Mouse (Mus musculus): ENCODE data around the gene Plscr3. TPM values are rescaled to one million over a fixed set of nuclear protein-coding genes. Genes with fewer than 3 reads are reported as not detected.

The Plscr3 gene
- polyA plus RNA-seq, 1 experiment from 2014 or later, result 117 TPM

GRCm38 (mm10) chr11:69806378-69806777 is 39.8 kb upstream of the Plscr3 start:
- 77% methylated on average over 4 of the region's 4 CpGs for WGBS
- Histone ChIP-seq H3K27ac (no peak overlapping the region), H3K4me3 (no peak overlapping the region), H3K4me1 (peaks cover 37% of the 10 kb centered on the region), H3K36me3 (no peaks in the 10 kb centered on the region), H3K9me3 (replicated peaks) (no peaks in the 10 kb centered on the region), H3K27me3 (ENCODE audit: low read depth, poor library complexity, severe bottlenecking) (peaks cover 68% of the 10 kb centered on the region)
- no peak for DNase-seq (ENCODE audit: low spot score)

GRCm38 (mm10) chr11:69807641-69808040 is 38.5 kb upstream of the Plscr3 start:
- Histone ChIP-seq H3K4me1 (peaks cover 25% of the 10 kb centered on the region), H3K9me3 (replicated peaks) (no peaks in the 10 kb centered on the region), H3K4me3 (no peak overlapping the region), H3K27me3 (ENCODE audit: low read depth, poor library complexity, severe bottlenecking) (peaks cover 55% of the 10 kb centered on the region), H3K36me3 (no peaks in the 10 kb centered on the region), H3K27ac (no peak overlapping the region)
- no peak for DNase-seq (ENCODE audit: low spot score)
- 84% methylated on average over 2 of the region's 2 CpGs for WGBS

- Histone ChIP-seq H3K36me3 (no peaks in the 10 kb centered on the region), H3K9me3 (replicated peaks) (no peaks in the 10 kb centered on the region), H3K27ac (no peak overlapping the region), H3K4me3 (no peak overlapping the region), H3K27me3 (ENCODE audit: low read depth, poor library complexity, severe bottlenecking) (peaks cover 29% of the 10 kb centered on the region), H3K4me1 (no peaks in the 10 kb centered on the region)
- DNase-seq (ENCODE audit: low spot score), result no peak
These were observed 35.9 kb upstream of the Plscr3 start for GRCm38 (mm10) chr11:69810280-69810679.

- no peaks in the 10 kb centered on the region for H3K36me3 ChIP-seq
- H3K4me3 ChIP-seq, result no peak within 1 kb of the TSS
- no peaks in the 10 kb centered on the region for H3K27me3 ChIP-seq (ENCODE audit: low read depth, poor library complexity, severe bottlenecking)
- no peak within 1 kb of the TSS for H3K27ac ChIP-seq
- no peaks in the 10 kb centered on the region for H3K4me1 ChIP-seq
- DNase-seq (ENCODE audit: low spot score), result no peak
- H3K9me3 ChIP-seq (replicated peaks), result no peaks in the 10 kb centered on the region
- WGBS, result 57% methylated on average over 10 of the region's 10 CpGs
These were observed 31.0 kb upstream of the Plscr3 start, which contains the start of gene Gm39566 for GRCm38 (mm10) chr11:69815155-69815554. Gene Gm39566, minus strand, starts transcription at chr11:69815298.

- WGBS, result 95% methylated on average over 12 of the region's 12 CpGs
- H3K36me3 ChIP-seq, result no peaks in the 10 kb centered on the region
- H3K4me1 ChIP-seq, result no peaks in the 10 kb centered on the region
- no peaks in the 10 kb centered on the region for H3K27me3 ChIP-seq (ENCODE audit: low read depth, poor library complexity, severe bottlenecking)
- H3K4me3 ChIP-seq, result no peak overlapping the region
- H3K27ac ChIP-seq, result no peak overlapping the region
- H3K9me3 ChIP-seq (replicated peaks), result no peaks in the 10 kb centered on the region
- DNase-seq (ENCODE audit: low spot score), result no peak
These were observed 29.7 kb upstream of the Plscr3 start for GRCm38 (mm10) chr11:69816520-69816919.

- Histone ChIP-seq H3K4me1 (no peaks in the 10 kb centered on the region), H3K27ac (no peak within 1 kb of the TSS), H3K27me3 (ENCODE audit: low read depth, poor library complexity, severe bottlenecking) (no peaks in the 10 kb centered on the region), H3K36me3 (no peaks in the 10 kb centered on the region), H3K4me3 (no peak within 1 kb of the TSS), H3K9me3 (replicated peaks) (no peaks in the 10 kb centered on the region)
- 89% methylated on average over 2 of the region's 2 CpGs for WGBS
- DNase-seq (ENCODE audit: low spot score), result no peak
These were observed 27.8 kb upstream of the Plscr3 start, which contains the start of gene Spem2 for GRCm38 (mm10) chr11:69818365-69818764. Gene Spem2, minus strand, starts transcription at chr11:69818465.

- H3K27ac ChIP-seq, result no peak overlapping the region
- DNase-seq (ENCODE audit: low spot score), result no peak
- WGBS, result 89% methylated on average over 8 of the region's 8 CpGs
- no peaks in the 10 kb centered on the region for H3K36me3 ChIP-seq
- H3K4me3 ChIP-seq, result no peak overlapping the region
- no peaks in the 10 kb centered on the region for H3K27me3 ChIP-seq (ENCODE audit: low read depth, poor library complexity, severe bottlenecking)
- H3K9me3 ChIP-seq (replicated peaks), result no peaks in the 10 kb centered on the region
- peaks cover 4% of the 10 kb centered on the region; the same call in 1 of the 2 replicates for H3K4me1 ChIP-seq
These were observed 27.3 kb upstream of the Plscr3 start for GRCm38 (mm10) chr11:69818871-69819270.

GRCm38 (mm10) chr11:69822080-69822479 is 24.1 kb upstream of the Plscr3 start, which contains the start of gene Spem1:
Gene Spem1, minus strand, starts transcription at chr11:69822180.
- Histone ChIP-seq H3K36me3 (peaks cover 24% of the 10 kb centered on the region), H3K27ac (no peak within 1 kb of the TSS), H3K27me3 (ENCODE audit: low read depth, poor library complexity, severe bottlenecking) (no peaks in the 10 kb centered on the region), H3K4me3 (no peak within 1 kb of the TSS), H3K9me3 (replicated peaks) (peaks cover 4% of the 10 kb centered on the region; the same call in 1 of the 2 replicates), H3K4me1 (peaks cover 9% of the 10 kb centered on the region)
- no peak for DNase-seq (ENCODE audit: low spot score)
- 85% methylated on average over 3 of the region's 3 CpGs for WGBS

GRCm38 (mm10) chr11:69823456-69823855 is 22.7 kb upstream of the Plscr3 start:
- 82% methylated on average over 2 of the region's 2 CpGs for WGBS
- H3K36me3 ChIP-seq, result peaks cover 38% of the 10 kb centered on the region
- H3K4me1 ChIP-seq, result peaks cover 12% of the 10 kb centered on the region
- no peak for DNase-seq (ENCODE audit: low spot score)
- H3K9me3 ChIP-seq (replicated peaks), result peaks cover 4% of the 10 kb centered on the region; the same call in 1 of the 2 replicates
- H3K4me3 ChIP-seq, result no peak overlapping the region
- no peak overlapping the region for H3K27ac ChIP-seq
- no peaks in the 10 kb centered on the region for H3K27me3 ChIP-seq (ENCODE audit: low read depth, poor library complexity, severe bottlenecking)

GRCm38 (mm10) chr11:69828832-69829231 is 17.3 kb upstream of the Plscr3 start:
- H3K4me3 ChIP-seq, result peak overlapping the region; percentile 15; the same call in 1 of the 2 replicates
- H3K4me1 ChIP-seq, result peaks cover 33% of the 10 kb centered on the region
- H3K9me3 ChIP-seq (replicated peaks), result peaks cover 4% of the 10 kb centered on the region; the same call in 1 of the 2 replicates
- H3K27ac ChIP-seq, result peak overlapping the region; percentile 61
- H3K36me3 ChIP-seq, result peaks cover 61% of the 10 kb centered on the region
- no peak for DNase-seq (ENCODE audit: low spot score)
- WGBS, result 75% methylated on average over 5 of the region's 5 CpGs
- H3K27me3 ChIP-seq (ENCODE audit: low read depth, poor library complexity, severe bottlenecking), result peaks cover 20% of the 10 kb centered on the region

- Histone ChIP-seq H3K4me3 (peak overlapping the region; percentile 72), H3K9me3 (replicated peaks) (no peaks in the 10 kb centered on the region), H3K36me3 (peaks cover 24% of the 10 kb centered on the region), H3K27ac (peak overlapping the region; percentile 80), H3K4me1 (peaks cover 62% of the 10 kb centered on the region), H3K27me3 (ENCODE audit: low read depth, poor library complexity, severe bottlenecking) (peaks cover 53% of the 10 kb centered on the region)
- DNase-seq (ENCODE audit: low spot score), result no peak
- WGBS, result 59% methylated on average over 8 of the region's 8 CpGs
These were observed 12.6 kb upstream of the Plscr3 start for GRCm38 (mm10) chr11:69833554-69833953.

- Histone ChIP-seq H3K27ac (peak overlapping the region; percentile 80), H3K27me3 (ENCODE audit: low read depth, poor library complexity, severe bottlenecking) (peaks cover 53% of the 10 kb centered on the region), H3K4me3 (peak overlapping the region; percentile 72), H3K36me3 (peaks cover 21% of the 10 kb centered on the region), H3K9me3 (replicated peaks) (no peaks in the 10 kb centered on the region), H3K4me1 (peaks cover 60% of the 10 kb centered on the region)
- WGBS, result 7% methylated on average over 40 of the region's 48 CpGs
- DNase-seq (ENCODE audit: low spot score), result peak; percentile 56
These were observed 12.1 kb upstream of the Plscr3 start for GRCm38 (mm10) chr11:69834001-69834549.

- Histone ChIP-seq H3K4me1 (peaks cover 61% of the 10 kb centered on the region), H3K27me3 (ENCODE audit: low read depth, poor library complexity, severe bottlenecking) (peaks cover 53% of the 10 kb centered on the region), H3K27ac (0 out of 2 replicates have a peak overlapping the region, but pooled peaks have one; percentile 12), H3K4me3 (peak overlapping the region; percentile 72), H3K9me3 (replicated peaks) (no peaks in the 10 kb centered on the region), H3K36me3 (peaks cover 19% of the 10 kb centered on the region)
- DNase-seq (ENCODE audit: low spot score), result peak; percentile 64
- 5% methylated on average over 9 of the region's 9 CpGs for WGBS
These were observed 10.7 kb upstream of the Plscr3 start for GRCm38 (mm10) chr11:69835326-69835965.
